Mouse (Mus musculus) C2C12 (cell line): Measurements from ENCODE around the gene Grin3a.

Source experiments
- CEBPB ChIP-seq: IDR thresholded peaks from one replicate; pipeline ENCODE4 v1.6.1; 2011; ENCODE audit warnings: low read depth, mild to moderate bottlenecking, control low read depth, moderate library complexity
- CTCF ChIP-seq: IDR thresholded peaks from one replicate; pipeline ENCODE4 v1.5.1; 2011; ENCODE audit not compliant: control insufficient read depth, insufficient read depth, insufficient read length
- FOSL1 ChIP-seq: IDR thresholded peaks from one replicate; pipeline ENCODE4 v1.8.0; 2011; ENCODE audit warnings: mild to moderate bottlenecking, low read length; ENCODE audit not compliant: poor library complexity, insufficient read depth, severe bottlenecking
- MAX ChIP-seq: IDR thresholded peaks from one replicate; pipeline ENCODE4 v1.6.1; 2011; ENCODE audit warnings: mild to moderate bottlenecking, control low read depth
- MYOD1 ChIP-seq: IDR thresholded peaks from one replicate; pipeline ENCODE4 v1.6.1; 2011; ENCODE audit warnings: low read depth; ENCODE audit not compliant: control insufficient read depth, insufficient read length
- MYOG ChIP-seq: IDR thresholded peaks from one replicate; pipeline ENCODE4 v1.6.1; 2011; ENCODE audit not compliant: control insufficient read depth, insufficient read length; ENCODE audit errors: extremely low read depth
- USF1 ChIP-seq: IDR thresholded peaks from one replicate; pipeline ENCODE4 v1.6.1; 2011; ENCODE audit warnings: low read depth, mild to moderate bottlenecking, control low read depth, moderate library complexity

GRCm38 (mm10) chr4:49799338-49799737 lies 46.2 kb downstream of the Grin3a start:
- no peak for TF ChIP-seq CTCF
- TF ChIP-seq USF1, result no peak
- TF ChIP-seq MYOG, result no peak
- TF ChIP-seq CEBPB, result no peak
- TF ChIP-seq MAX, result no peak
- no peak for TF ChIP-seq MYOD1
- no peak for TF ChIP-seq FOSL1
